Mouse (Mus musculus) adrenal gland, postnatal 14 days (tissue): ENCODE measurements around the gene Emd. TPM values are rescaled to one million over a fixed set of nuclear protein-coding genes. Genes with fewer than 3 reads are reported as not detected.
"Not testable (repeated sequence)": the region's sequence is repeated elsewhere in the genome, so short reads cannot be mapped to it uniquely, and the experiment has no call there.

Experiments used
- DNase-seq: peaks from one replicate; pipeline ENCODE4 v3.0.0; 2021; ENCODE audit warnings: mixed read lengths
- long read RNA-seq, 2 experiments: library from polyadenylated mRNA; stranded (forward); transcript quantifications; one replicate each; pipeline ENCODE4 v2.0.0; 2021
- total RNA-seq: library from RNA; stranded (reverse); gene quantifications from 2 replicates; pipeline ENCODE4 v1.2.3, GENCODE M21; 2021

Gene Emd
- total RNA-seq: 56.8 and 67.7 TPM in 2 replicates
- long read RNA-seq, experiment 1, transcript Emd-202 (6 exons, 1,338 nt): major isoform, 5 of 18 reads
- long read RNA-seq, experiment 1, partial matches to known transcripts: 4 of 18 reads
- long read RNA-seq, experiment 1, other reads (novel, unspliced or antisense): 2 of 18 reads
- long read RNA-seq, experiment 2, transcript Emd-202 (6 exons, 1,338 nt): major isoform, 5 of 19 reads
- long read RNA-seq, experiment 2, partial matches to known transcripts: 8 of 19 reads
- long read RNA-seq, experiment 2, other reads (novel, unspliced or antisense): 2 of 19 reads

GRCm38 (mm10) chrX:74254153-74254887 lies at the start of gene Emd:
Gene Emd (plus strand): TSS chrX:74254687.
- DNase-seq: peak; percentile 92

- no peak for DNase-seq
These were observed 36.0 kb upstream of the Emd start for GRCm38 (mm10) chrX:74218496-74218895.

- DNase-seq: no peak
These were observed 35.0 kb upstream of the Emd start for GRCm38 (mm10) chrX:74219449-74219848.

- not testable (repeated sequence) for DNase-seq
These were observed 34.4 kb upstream of the Emd start for GRCm38 (mm10) chrX:74220099-74220498.

GRCm38 (mm10) chrX:74230038-74230437 lies 24.4 kb upstream of the Emd start:
- DNase-seq: no peak

GRCm38 (mm10) chrX:74233196-74233595 lies 21.3 kb upstream of the Emd start:
- no peak for DNase-seq

- DNase-seq: no peak
These were observed 14.2 kb upstream of the Emd start for GRCm38 (mm10) chrX:74240332-74240731.

GRCm38 (mm10) chrX:74243396-74243795 lies 11.1 kb upstream of the Emd start:
- no peak for DNase-seq

GRCm38 (mm10) chrX:74243807-74244206 lies 10.7 kb upstream of the Emd start:
- DNase-seq: peak; percentile 43

- DNase-seq: peak; percentile 22
These were observed 9.8 kb upstream of the Emd start for GRCm38 (mm10) chrX:74244614-74245083.

- DNase-seq: no peak
These were observed 9.4 kb upstream of the Emd start for GRCm38 (mm10) chrX:74245107-74245506.

- DNase-seq: peak; percentile 83
These were observed 8.8 kb upstream of the Emd start for GRCm38 (mm10) chrX:74245687-74246086.

- DNase-seq: peak; percentile 90
These were observed 8.2 kb upstream of the Emd start for GRCm38 (mm10) chrX:74246213-74246681.

- no peak for DNase-seq
These were observed 7.8 kb upstream of the Emd start for GRCm38 (mm10) chrX:74246693-74247092.

GRCm38 (mm10) chrX:74248651-74249050 lies 5.8 kb upstream of the Emd start:
- DNase-seq: peak; percentile 75

GRCm38 (mm10) chrX:74249615-74250014 lies 4.9 kb upstream of the Emd start, which contains the start of gene Flna:
Gene Flna (minus strand): TSS chrX:74249820.
- peak; percentile 84 for DNase-seq

GRCm38 (mm10) chrX:74254888-74255565 lies 540 bp downstream of the Emd start:
- no peak for DNase-seq

GRCm38 (mm10) chrX:74257746-74258145 lies 3.3 kb downstream of the Emd start:
- no peak for DNase-seq

- no peak for DNase-seq
These were observed 15.2 kb downstream of the Emd start for GRCm38 (mm10) chrX:74269736-74270061.

- peak; percentile 93 for DNase-seq
These were observed 15.8 kb downstream of the Emd start, which contains the start of gene Rpl10 for GRCm38 (mm10) chrX:74270062-74270901. Gene Rpl10 (plus strand): TSS chrX:74270812.

GRCm38 (mm10) chrX:74270902-74271551 lies 16.5 kb downstream of the Emd start:
- DNase-seq: peak; percentile 64
